Mouse (Mus musculus): Measurements from ENCODE around the gene Cela1.

The Cela1 gene

GRCm38 (mm10) chr15:100636700-100637501 lies 50.8 kb downstream of the Cela1 start, which contains the start of gene Smagp:
Gene Smagp (minus strand): TSS chr15:100636940.
- ChIA-PET CTCF (interaction anchor here (0.6 to 2.0 kb wide), 20 partner anchors 9 to 332 kb away, joined by 3 to 11 read pairs (median 4); partner anchors contain the start of genes Dazap2 (in 1 of the 4), Pou6f1 (in 1 of the 4) and Slc4a8 (in 1 of the 4)), POLR2A (interaction anchor here (0.5 to 4.0 kb wide), 39 partner anchors 9 to 570 kb away, joined by 3 to 66 read pairs (median 5); partner anchors contain the start of genes Dazap2 (in 3 of the 4), Bin2 (in 1 of the 4) and Tfcp2 (in 1 of the 4))

GRCm38 (mm10) chr15:100635851-100636645 lies 51.7 kb downstream of the Cela1 start:
- POLR2A ChIA-PET, result interaction anchor here in 3 of 4 experiments (0.6 to 4.0 kb wide), 24 partner anchors 8 to 910 kb away, joined by 3 to 66 read pairs (median 6); partner anchors contain the start of genes Dazap2 (in 2 of the 3), Bin2 (in 1 of the 3) and Tfcp2 (in 1 of the 3)
- CTCF ChIA-PET, result interaction anchor here in 2 of 4 experiments (0.6 to 2.0 kb wide), 6 partner anchors 12 to 162 kb away, joined by 3 to 11 read pairs (median 4); partner anchors contain the start of gene Dazap2 (in 1 of the 2)

- CTCF ChIA-PET, result interaction anchor here in 1 of 4 experiments (1.1 kb wide), 1 partner anchor 22 kb away, joined by 3 read pairs; no protein-coding TSS in a partner anchor
- POLR2A ChIA-PET, result interaction anchor here in 3 of 4 experiments (0.5 to 4.0 kb wide), 19 partner anchors 8 to 909 kb away, joined by 3 to 66 read pairs (median 6); partner anchors contain the start of genes Dazap2 (in 2 of the 3) and Bin2 (in 1 of the 3)
These were observed 52.5 kb downstream of the Cela1 start for GRCm38 (mm10) chr15:100635239-100635638.

GRCm38 (mm10) chr15:100633341-100633740 lies 54.4 kb downstream of the Cela1 start:
- CTCF ChIA-PET, result no interaction called here
- POLR2A ChIA-PET, result interaction anchor here in 2 of 4 experiments (0.6 to 7.4 kb wide), 10 partner anchors 8 to 406 kb away, joined by 3 to 121 read pairs (median 4); partner anchors contain the start of genes Atf1 (in 1 of the 2) and Dazap2 (in 1 of the 2)

- POLR2A ChIA-PET, result interaction anchor here in 3 of 4 experiments (0.6 to 7.4 kb wide), 12 partner anchors 8 to 171 kb away, joined by 3 to 121 read pairs (median 4); partner anchors contain the start of gene Dazap2 (in 1 of the 3)
- CTCF ChIA-PET, result interaction anchor here in 2 of 4 experiments (0.6 to 0.7 kb wide), 3 partner anchors 19 to 41 kb away, joined by 3 read pairs; no protein-coding TSS in a partner anchor
These were observed 55.4 kb downstream of the Cela1 start for GRCm38 (mm10) chr15:100632323-100632722.

- ChIA-PET CTCF (interaction anchor here in 1 of 4 experiments (0.6 kb wide), 3 partner anchors 18 to 427 kb away, joined by 3 to 4 read pairs (median 3); no protein-coding TSS in a partner anchor), POLR2A (interaction anchor here in 3 of 4 experiments (0.6 to 7.4 kb wide), 13 partner anchors 8 to 170 kb away, joined by 3 to 121 read pairs (median 4); partner anchors contain the start of gene Dazap2 (in 1 of the 3))
These were observed 56.1 kb downstream of the Cela1 start for GRCm38 (mm10) chr15:100631454-100632170.

GRCm38 (mm10) chr15:100630126-100630525 lies 57.6 kb downstream of the Cela1 start:
- POLR2A ChIA-PET, result interaction anchor here in 3 of 4 experiments (0.8 to 7.4 kb wide), 8 partner anchors 8 to 24 kb away, joined by 3 to 121 read pairs (median 4); partner anchors contain the start of gene Dazap2 (in 2 of the 3)
- CTCF ChIA-PET, result interaction anchor here in 2 of 4 experiments (0.5 to 0.9 kb wide), 3 partner anchors 15 to 1999 kb away, joined by 3 read pairs; partner anchors contain the start of gene Dazap2 (in 1 of the 2)

- ChIA-PET POLR2A (interaction anchor here (0.5 to 7.4 kb wide), 14 partner anchors 8 to 409 kb away, joined by 3 to 121 read pairs (median 12); partner anchors contain the start of genes Smagp (in 4 of the 4) and Dazap2 (in 3 of the 4)), CTCF (interaction anchor here in 2 of 4 experiments (0.9 to 1.6 kb wide), 2 partner anchors 54 to 171 kb away, joined by 5 to 6 read pairs; no protein-coding TSS in a partner anchor)
These were observed 58.9 kb downstream of the Cela1 start for GRCm38 (mm10) chr15:100628797-100629196.

- POLR2A ChIA-PET, result interaction anchor here (0.5 to 7.4 kb wide), 43 partner anchors 7 to 1615 kb away, joined by 3 to 121 read pairs (median 4); partner anchors contain the start of genes Smagp (in 4 of the 4), Dazap2 (in 3 of the 4) and Pou6f1 (in 1 of the 4)
- CTCF ChIA-PET, result interaction anchor here (0.6 to 1.6 kb wide), 19 partner anchors 9 to 1731 kb away, joined by 3 to 9 read pairs (median 5); partner anchors contain the start of genes Cox14 (in 1 of the 4), Dazap2 (in 1 of the 4) and Smagp (in 1 of the 4)
These were observed 59.8 kb downstream of the Cela1 start for GRCm38 (mm10) chr15:100627774-100628370.

- POLR2A ChIA-PET, result interaction anchor here (0.5 to 7.4 kb wide), 39 partner anchors 8 to 1081 kb away, joined by 3 to 121 read pairs (median 4); partner anchors contain the start of genes Smagp (in 4 of the 4) and Dazap2 (in 3 of the 4)
- CTCF ChIA-PET, result interaction anchor here in 3 of 4 experiments (0.6 to 1.6 kb wide), 14 partner anchors 10 to 902 kb away, joined by 3 to 9 read pairs (median 5); partner anchors contain the start of genes Cox14 (in 1 of the 3), Dazap2 (in 1 of the 3) and Smagp (in 1 of the 3)
These were observed 60.4 kb downstream of the Cela1 start for GRCm38 (mm10) chr15:100627287-100627686.

GRCm38 (mm10) chr15:100624435-100624834 lies 63.3 kb downstream of the Cela1 start:
- CTCF ChIA-PET, result interaction anchor here in 2 of 4 experiments (0.8 to 1.4 kb wide), 3 partner anchors 12 to 59 kb away, joined by 4 to 6 read pairs (median 4); partner anchors contain the start of gene Smagp (in 1 of the 2)
- POLR2A ChIA-PET, result interaction anchor here (0.5 to 3.5 kb wide), 11 partner anchors 8 to 899 kb away, joined by 3 to 18 read pairs (median 4); partner anchors contain the start of genes Dazap2 (in 3 of the 4) and Cox14 (in 1 of the 4)

All from embryonic stem cell, embryonic (primary cell).